Mouse (Mus musculus): ENCODE data around the gene D130043K22Rik. TPM values are rescaled to one million over a fixed set of nuclear protein-coding genes. Genes with fewer than 3 reads are reported as not detected.

Gene D130043K22Rik
- polyA plus RNA-seq, 1 experiment from 2014 or later, result 0.11 TPM

GRCm38 (mm10) chr13:24841702-24842101, 3.2 kb upstream of the D130043K22Rik start:
- Histone ChIP-seq H3K27ac (replicated peaks; ENCODE audit: low read depth, low read length) (no peak overlapping the region), H3K36me3 (ENCODE audit: control insufficient read depth, insufficient read depth, low read length) (peaks cover 8% of the 10 kb centered on the region; the same call in 1 of the 2 replicates), H3K4me3 (ENCODE audit: low read depth, low read length) (no peak overlapping the region), H3K4me2 (ENCODE audit: low read depth, severe bottlenecking) (no peak overlapping the region), H3K9ac (ENCODE audit: low read length) (no peak overlapping the region), H3K27me3 (ENCODE audit: control insufficient read depth, insufficient read depth, low read length) (no peaks in the 10 kb centered on the region), H3K9me3 (ENCODE audit: control insufficient read depth, low read length) (no peaks in the 10 kb centered on the region), H3K4me1 (ENCODE audit: control insufficient read depth, insufficient read depth, low read length) (peaks cover 3% of the 10 kb centered on the region; the same call in 1 of the 2 replicates)
- no peak for ATAC-seq (ENCODE audit: insufficient number of reproducible peaks, low FRiP score, low TSS enrichment, low read depth)
- DNase-seq (ENCODE audit: low spot score), result no peak
- WGBS, result 82% methylated on average over 3 of the region's 3 CpGs

GRCm38 (mm10) chr13:24849318-24849717, 4.4 kb downstream of the D130043K22Rik start:
- no peaks in the 10 kb centered on the region for H3K27me3 ChIP-seq (ENCODE audit: control insufficient read depth, insufficient read depth, low read length)
- H3K36me3 ChIP-seq (ENCODE audit: control insufficient read depth, insufficient read depth, low read length), result no peaks in the 10 kb centered on the region
- no peak overlapping the region for H3K4me2 ChIP-seq (ENCODE audit: low read depth, severe bottlenecking)
- no peak for DNase-seq (ENCODE audit: low spot score)
- WGBS, result 82% methylated on average over 4 of the region's 4 CpGs
- ATAC-seq (ENCODE audit: insufficient number of reproducible peaks, low FRiP score, low TSS enrichment, low read depth), result no peak
- H3K4me1 ChIP-seq (ENCODE audit: control insufficient read depth, insufficient read depth, low read length), result peaks cover 3% of the 10 kb centered on the region; the same call in 1 of the 2 replicates
- no peaks in the 10 kb centered on the region for H3K9me3 ChIP-seq (ENCODE audit: control insufficient read depth, low read length)
- no peak overlapping the region for H3K4me3 ChIP-seq (ENCODE audit: low read depth, low read length)
- no peak overlapping the region for H3K9ac ChIP-seq (ENCODE audit: low read length)
- H3K27ac ChIP-seq (replicated peaks; ENCODE audit: low read depth, low read length), result no peak overlapping the region

- no peak for ATAC-seq (ENCODE audit: insufficient number of reproducible peaks, low FRiP score, low TSS enrichment, low read depth)
- H3K9me3 ChIP-seq (ENCODE audit: control insufficient read depth, low read length), result no peaks in the 10 kb centered on the region
- no peak overlapping the region for H3K9ac ChIP-seq (ENCODE audit: low read length)
- WGBS, result 86% methylated on average over 2 of the region's 2 CpGs
- no peak overlapping the region for H3K4me2 ChIP-seq (ENCODE audit: low read depth, severe bottlenecking)
- no peaks in the 10 kb centered on the region for H3K27me3 ChIP-seq (ENCODE audit: control insufficient read depth, insufficient read depth, low read length)
- no peak overlapping the region for H3K27ac ChIP-seq (replicated peaks; ENCODE audit: low read depth, low read length)
- DNase-seq (ENCODE audit: low spot score), result no peak
- no peaks in the 10 kb centered on the region for H3K4me1 ChIP-seq (ENCODE audit: control insufficient read depth, insufficient read depth, low read length)
- no peak overlapping the region for H3K4me3 ChIP-seq (ENCODE audit: low read depth, low read length)
- no peaks in the 10 kb centered on the region for H3K36me3 ChIP-seq (ENCODE audit: control insufficient read depth, insufficient read depth, low read length)
Observed at GRCm38 (mm10) chr13:24851989-24852388, 7.1 kb downstream of the D130043K22Rik start.

- DNase-seq (ENCODE audit: low spot score) (no peak), ATAC-seq (ENCODE audit: insufficient number of reproducible peaks, low FRiP score, low TSS enrichment, low read depth) (no peak)
- H3K36me3 ChIP-seq (ENCODE audit: control insufficient read depth, insufficient read depth, low read length), result no peaks in the 10 kb centered on the region
- H3K9me3 ChIP-seq (ENCODE audit: control insufficient read depth, low read length), result no peaks in the 10 kb centered on the region
- H3K4me3 ChIP-seq (ENCODE audit: low read depth, low read length), result no peak overlapping the region
- 85% methylated on average over 3 of the region's 3 CpGs for WGBS
- H3K4me1 ChIP-seq (ENCODE audit: control insufficient read depth, insufficient read depth, low read length), result no peaks in the 10 kb centered on the region
- H3K4me2 ChIP-seq (ENCODE audit: low read depth, severe bottlenecking), result no peak overlapping the region
- no peak overlapping the region for H3K27ac ChIP-seq (replicated peaks; ENCODE audit: low read depth, low read length)
- no peak overlapping the region for H3K9ac ChIP-seq (ENCODE audit: low read length)
- no peaks in the 10 kb centered on the region for H3K27me3 ChIP-seq (ENCODE audit: control insufficient read depth, insufficient read depth, low read length)
Observed at GRCm38 (mm10) chr13:24852570-24852969, 7.6 kb downstream of the D130043K22Rik start.

GRCm38 (mm10) chr13:24859115-24859514, 14.2 kb downstream of the D130043K22Rik start:
- no peak overlapping the region for H3K27ac ChIP-seq (replicated peaks; ENCODE audit: low read depth, low read length)
- H3K4me1 ChIP-seq (ENCODE audit: control insufficient read depth, insufficient read depth, low read length), result 0 out of 2 replicates have a peak, but pooled peaks cover 2% of the 10 kb centered on the region
- DNase-seq (ENCODE audit: low spot score) (no peak), ATAC-seq (ENCODE audit: insufficient number of reproducible peaks, low FRiP score, low TSS enrichment, low read depth) (no peak)
- no peak overlapping the region for H3K4me3 ChIP-seq (ENCODE audit: low read depth, low read length)
- no peaks in the 10 kb centered on the region for H3K36me3 ChIP-seq (ENCODE audit: control insufficient read depth, insufficient read depth, low read length)
- H3K9me3 ChIP-seq (ENCODE audit: control insufficient read depth, low read length), result no peaks in the 10 kb centered on the region
- no peaks in the 10 kb centered on the region for H3K27me3 ChIP-seq (ENCODE audit: control insufficient read depth, insufficient read depth, low read length)
- no peak overlapping the region for H3K9ac ChIP-seq (ENCODE audit: low read length)
- no peak overlapping the region for H3K4me2 ChIP-seq (ENCODE audit: low read depth, severe bottlenecking)

DNA sequence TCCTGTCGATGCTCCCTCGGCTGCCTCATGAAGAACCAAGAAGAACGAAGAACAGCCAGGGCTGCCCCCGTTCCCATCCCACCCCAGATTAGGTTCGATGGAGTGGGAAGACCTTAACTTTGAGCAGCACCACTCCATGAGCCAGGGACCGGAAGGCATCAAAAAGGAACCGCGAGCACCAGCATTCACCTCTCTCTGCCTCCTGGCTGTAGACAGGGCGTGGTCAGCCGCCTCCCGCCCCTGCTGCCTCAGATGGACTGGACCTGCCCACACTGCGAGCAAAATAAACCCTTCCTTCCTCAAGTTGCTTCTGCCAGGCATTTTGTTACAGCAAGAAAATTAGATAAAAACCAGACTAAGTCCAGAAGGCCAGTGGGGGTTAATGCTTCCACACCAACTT, 16.1 kb downstream of the D130043K22Rik start:
- WGBS, result 53% methylated on average over 12 of the region's 12 CpGs

GRCm38 (mm10) chr13:24862021-24862420, 17.1 kb downstream of the D130043K22Rik start:
- no peak for ATAC-seq (ENCODE audit: insufficient number of reproducible peaks, low FRiP score, low TSS enrichment, low read depth)
- H3K9ac ChIP-seq (ENCODE audit: low read length), result no peak overlapping the region
- 80% methylated on average over 7 of the region's 7 CpGs for WGBS
- no peak for DNase-seq (ENCODE audit: low spot score)
- H3K36me3 ChIP-seq (ENCODE audit: control insufficient read depth, insufficient read depth, low read length), result no peaks in the 10 kb centered on the region
- 0 out of 2 replicates have a peak, but pooled peaks cover 2% of the 10 kb centered on the region for H3K4me1 ChIP-seq (ENCODE audit: control insufficient read depth, insufficient read depth, low read length)
- no peak overlapping the region for H3K4me2 ChIP-seq (ENCODE audit: low read depth, severe bottlenecking)
- no peak overlapping the region for H3K27ac ChIP-seq (replicated peaks; ENCODE audit: low read depth, low read length)
- H3K27me3 ChIP-seq (ENCODE audit: control insufficient read depth, insufficient read depth, low read length), result no peaks in the 10 kb centered on the region
- H3K4me3 ChIP-seq (ENCODE audit: low read depth, low read length), result no peak overlapping the region
- no peaks in the 10 kb centered on the region for H3K9me3 ChIP-seq (ENCODE audit: control insufficient read depth, low read length)

More for the DNA sequence above, 16.1 kb downstream of the D130043K22Rik start:
- no peaks in the 10 kb centered on the region for H3K27me3 ChIP-seq (ENCODE audit: control insufficient read depth, insufficient read depth, low read length)
- H3K4me3 ChIP-seq (ENCODE audit: low read depth, low read length), result no peak overlapping the region
- no peak overlapping the region for H3K27ac ChIP-seq (replicated peaks; ENCODE audit: low read depth, low read length)
- no peak for ATAC-seq (ENCODE audit: insufficient number of reproducible peaks, low FRiP score, low TSS enrichment, low read depth)
- no peak for DNase-seq (ENCODE audit: low spot score)
- no peak overlapping the region for H3K4me2 ChIP-seq (ENCODE audit: low read depth, severe bottlenecking)
- 0 out of 2 replicates have a peak, but pooled peaks cover 2% of the 10 kb centered on the region for H3K4me1 ChIP-seq (ENCODE audit: control insufficient read depth, insufficient read depth, low read length)
- no peaks in the 10 kb centered on the region for H3K36me3 ChIP-seq (ENCODE audit: control insufficient read depth, insufficient read depth, low read length)
- H3K9me3 ChIP-seq (ENCODE audit: control insufficient read depth, low read length), result no peaks in the 10 kb centered on the region
- no peak overlapping the region for H3K9ac ChIP-seq (ENCODE audit: low read length)

- DNase-seq (ENCODE audit: low spot score) (peak; percentile 49), ATAC-seq (ENCODE audit: insufficient number of reproducible peaks, low FRiP score, low TSS enrichment, low read depth) (no peak)
- Histone ChIP-seq H3K9ac (ENCODE audit: low read length) (no peak overlapping the region), H3K36me3 (ENCODE audit: control insufficient read depth, insufficient read depth, low read length) (no peaks in the 10 kb centered on the region), H3K4me2 (ENCODE audit: low read depth, severe bottlenecking) (no peak overlapping the region), H3K4me1 (ENCODE audit: control insufficient read depth, insufficient read depth, low read length) (0 out of 2 replicates have a peak, but pooled peaks cover 2% of the 10 kb centered on the region), H3K9me3 (ENCODE audit: control insufficient read depth, low read length) (no peaks in the 10 kb centered on the region), H3K27me3 (ENCODE audit: control insufficient read depth, insufficient read depth, low read length) (no peaks in the 10 kb centered on the region), H3K27ac (replicated peaks; ENCODE audit: low read depth, low read length) (no peak overlapping the region), H3K4me3 (ENCODE audit: low read depth, low read length) (no peak overlapping the region)
- 68% methylated on average over 7 of the region's 7 CpGs for WGBS
Observed at GRCm38 (mm10) chr13:24862520-24862919, 17.6 kb downstream of the D130043K22Rik start.
